Mouse (Mus musculus): ENCODE measurements at regions not wholly inside any gene's neighbourhood (a gene's known extent, or its start where the extent isn't known, plus 50 kb on each side); places are given as distances from the start of the nearest gene placed in this dataset.

- Histone ChIP-seq H3K9ac (no peak overlapping the region), H3K36me3 (no peaks in the 10 kb centered on the region), H3K9me3 (replicated peaks) (no peaks in the 10 kb centered on the region), H3K27me3 (no peaks in the 10 kb centered on the region), H3K27ac (no peak overlapping the region), H3K4me3 (no peak overlapping the region), H3K4me2 (no peak overlapping the region), H3K4me1 (replicated peaks) (no peaks in the 10 kb centered on the region)
- ATAC-seq (replicated peaks; ENCODE audit: insufficient number of reproducible peaks, insufficient read depth, low FRiP score, low read depth) = no peak
- WGBS = 78% methylated on average over 7 of the region's 7 CpGs
Observed at GRCm38 (mm10) chr10:37694041-37694690, 555.4 kb upstream of the Marcks start.

GRCm38 (mm10) chr10:37692851-37693250 lies 554.1 kb upstream of the Marcks start:
- Histone ChIP-seq H3K27me3 (no peaks in the 10 kb centered on the region), H3K4me2 (no peak overlapping the region), H3K27ac (no peak overlapping the region), H3K4me3 (no peak overlapping the region), H3K9ac (no peak overlapping the region), H3K36me3 (no peaks in the 10 kb centered on the region), H3K4me1 (replicated peaks) (no peaks in the 10 kb centered on the region), H3K9me3 (replicated peaks) (no peaks in the 10 kb centered on the region)
- ATAC-seq (replicated peaks; ENCODE audit: insufficient number of reproducible peaks, insufficient read depth, low FRiP score, low read depth) = no peak

- 59% methylated on average over 2 of the region's 2 CpGs for WGBS
- Histone ChIP-seq H3K27ac (no peak overlapping the region), H3K36me3 (no peaks in the 10 kb centered on the region), H3K9me3 (replicated peaks) (no peaks in the 10 kb centered on the region), H3K4me1 (replicated peaks) (no peaks in the 10 kb centered on the region), H3K27me3 (no peaks in the 10 kb centered on the region), H3K4me3 (no peak overlapping the region), H3K9ac (no peak overlapping the region), H3K4me2 (no peak overlapping the region)
- ATAC-seq (replicated peaks; ENCODE audit: insufficient number of reproducible peaks, insufficient read depth, low FRiP score, low read depth) = no peak
Observed at GRCm38 (mm10) chr10:37691939-37692338, 553.2 kb upstream of the Marcks start.

- no peaks in the 10 kb centered on the region for H3K9me3 ChIP-seq (replicated peaks)
- H3K9ac ChIP-seq = no peak overlapping the region
- H3K4me2 ChIP-seq = no peak overlapping the region
- no peak for ATAC-seq (replicated peaks; ENCODE audit: insufficient number of reproducible peaks, insufficient read depth, low FRiP score, low read depth)
- H3K27me3 ChIP-seq = no peaks in the 10 kb centered on the region
- no peaks in the 10 kb centered on the region for H3K36me3 ChIP-seq
- no peak overlapping the region for H3K27ac ChIP-seq
- 0 out of 2 replicates have a peak, but pooled peaks cover 3% of the 10 kb centered on the region for H3K4me1 ChIP-seq (replicated peaks)
- no peak overlapping the region for H3K4me3 ChIP-seq
Observed at GRCm38 (mm10) chr10:37683101-37683500, 544.4 kb upstream of the Marcks start.

- Histone ChIP-seq H3K27me3 (no peaks in the 10 kb centered on the region), H3K36me3 (no peaks in the 10 kb centered on the region), H3K9me3 (replicated peaks) (no peaks in the 10 kb centered on the region), H3K4me1 (replicated peaks) (0 out of 2 replicates have a peak, but pooled peaks cover 3% of the 10 kb centered on the region), H3K9ac (no peak overlapping the region), H3K4me3 (no peak overlapping the region), H3K4me2 (no peak overlapping the region), H3K27ac (no peak overlapping the region)
- no peak for ATAC-seq (replicated peaks; ENCODE audit: insufficient number of reproducible peaks, insufficient read depth, low FRiP score, low read depth)
Observed at GRCm38 (mm10) chr10:37680601-37681000, 541.9 kb upstream of the Marcks start.

GRCm38 (mm10) chr10:37677826-37678225 lies 539.1 kb upstream of the Marcks start:
- Histone ChIP-seq H3K9me3 (replicated peaks) (no peaks in the 10 kb centered on the region), H3K27ac (no peak overlapping the region), H3K9ac (no peak overlapping the region), H3K27me3 (no peaks in the 10 kb centered on the region), H3K4me3 (no peak overlapping the region), H3K4me1 (replicated peaks) (no peaks in the 10 kb centered on the region), H3K4me2 (no peak overlapping the region), H3K36me3 (no peaks in the 10 kb centered on the region)
- 83% methylated on average over 1 of the region's 1 CpGs for whole genome bisulfite sequencing
- no peak for ATAC-seq (replicated peaks; ENCODE audit: insufficient number of reproducible peaks, insufficient read depth, low FRiP score, low read depth)

- no peaks in the 10 kb centered on the region for H3K4me1 ChIP-seq (replicated peaks)
- ATAC-seq (replicated peaks; ENCODE audit: insufficient number of reproducible peaks, insufficient read depth, low FRiP score, low read depth) = no peak
- no peak overlapping the region for H3K4me3 ChIP-seq
- 71% methylated on average over 2 of the region's 2 CpGs for WGBS
- H3K27me3 ChIP-seq = no peaks in the 10 kb centered on the region
- no peak overlapping the region for H3K9ac ChIP-seq
- H3K36me3 ChIP-seq = no peaks in the 10 kb centered on the region
- no peak overlapping the region for H3K4me2 ChIP-seq
- no peaks in the 10 kb centered on the region for H3K9me3 ChIP-seq (replicated peaks)
- no peak overlapping the region for H3K27ac ChIP-seq
Observed at GRCm38 (mm10) chr10:37668827-37669226, 530.1 kb upstream of the Marcks start.

- no peaks in the 10 kb centered on the region for H3K9me3 ChIP-seq (replicated peaks)
- H3K4me2 ChIP-seq = no peak overlapping the region
- H3K36me3 ChIP-seq = no peaks in the 10 kb centered on the region
- H3K27me3 ChIP-seq = no peaks in the 10 kb centered on the region
- ATAC-seq (replicated peaks; ENCODE audit: insufficient number of reproducible peaks, insufficient read depth, low FRiP score, low read depth) = no peak
- H3K9ac ChIP-seq = no peak overlapping the region
- WGBS = 75% methylated on average over 7 of the region's 7 CpGs
- H3K4me3 ChIP-seq = no peak overlapping the region
- no peaks in the 10 kb centered on the region for H3K4me1 ChIP-seq (replicated peaks)
- no peak overlapping the region for H3K27ac ChIP-seq
Observed at GRCm38 (mm10) chr10:37667031-37667745, 528.5 kb upstream of the Marcks start.

- WGBS = 86% methylated on average over 2 of the region's 2 CpGs
- Histone ChIP-seq H3K27ac (no peak overlapping the region), H3K27me3 (no peaks in the 10 kb centered on the region), H3K4me3 (no peak overlapping the region), H3K9ac (no peak overlapping the region), H3K4me1 (replicated peaks) (no peaks in the 10 kb centered on the region), H3K4me2 (no peak overlapping the region), H3K36me3 (no peaks in the 10 kb centered on the region), H3K9me3 (replicated peaks) (no peaks in the 10 kb centered on the region)
- ATAC-seq (replicated peaks; ENCODE audit: insufficient number of reproducible peaks, insufficient read depth, low FRiP score, low read depth) = no peak
Observed at GRCm38 (mm10) chr10:37666535-37666934, 527.8 kb upstream of the Marcks start.

GRCm38 (mm10) chr10:37637001-37637562 lies 498.4 kb upstream of the Marcks start:
- no peak for ATAC-seq (replicated peaks; ENCODE audit: insufficient number of reproducible peaks, insufficient read depth, low FRiP score, low read depth)

GRCm38 (mm10) chr10:37636421-37636820 lies 497.7 kb upstream of the Marcks start:
- Histone ChIP-seq H3K27ac (no peak overlapping the region), H3K4me3 (no peak overlapping the region), H3K9ac (no peak overlapping the region), H3K36me3 (no peaks in the 10 kb centered on the region), H3K4me1 (replicated peaks) (no peaks in the 10 kb centered on the region), H3K9me3 (replicated peaks) (no peaks in the 10 kb centered on the region), H3K4me2 (no peak overlapping the region), H3K27me3 (no peaks in the 10 kb centered on the region)
- 64% methylated on average over 4 of the region's 4 CpGs for WGBS
- no peak for ATAC-seq (replicated peaks; ENCODE audit: insufficient number of reproducible peaks, insufficient read depth, low FRiP score, low read depth)

More at GRCm38 (mm10) chr10:37637001-37637562, 498.4 kb upstream of the Marcks start:
- Histone ChIP-seq H3K9ac (no peak overlapping the region), H3K27ac (no peak overlapping the region), H3K36me3 (no peaks in the 10 kb centered on the region), H3K4me3 (no peak overlapping the region), H3K9me3 (replicated peaks) (no peaks in the 10 kb centered on the region), H3K4me2 (no peak overlapping the region), H3K4me1 (replicated peaks) (no peaks in the 10 kb centered on the region), H3K27me3 (no peaks in the 10 kb centered on the region)
- 54% methylated on average over 7 of the region's 7 CpGs for WGBS

- no peaks in the 10 kb centered on the region for H3K4me1 ChIP-seq (replicated peaks)
- no peak overlapping the region for H3K27ac ChIP-seq
- H3K36me3 ChIP-seq = no peaks in the 10 kb centered on the region
- ATAC-seq (replicated peaks; ENCODE audit: insufficient number of reproducible peaks, insufficient read depth, low FRiP score, low read depth) = no peak
- peaks cover 6% of the 10 kb centered on the region for H3K27me3 ChIP-seq
- H3K4me2 ChIP-seq = no peak overlapping the region
- no peak overlapping the region for H3K4me3 ChIP-seq
- 94% methylated on average over 1 of the region's 1 CpGs for WGBS
- no peak overlapping the region for H3K9ac ChIP-seq
- H3K9me3 ChIP-seq (replicated peaks) = peaks cover 3% of the 10 kb centered on the region
Observed at GRCm38 (mm10) chr10:37630403-37630802, 491.7 kb upstream of the Marcks start.
